Mouse (Mus musculus): Measurements from ENCODE around the gene Etv6. TPM values are rescaled to one million over a fixed set of nuclear protein-coding genes. Genes with fewer than 3 reads are reported as not detected.
A peak's percentile ranks its signal among the peaks of the same experiment; 100 is the strongest.

Etv6 gene
- polyA plus RNA-seq, 1 experiment: 16.2 TPM

GRCm38 (mm10) chr6:134059552-134059891 is 24.0 kb downstream of the Etv6 start:
- WGBS: 67% methylated on average over 10 of the region's 10 CpGs
- peaks cover 15% of the 10 kb centered on the region; the same call in 1 of the 2 replicates for H3K4me1 ChIP-seq (ENCODE audit: control insufficient read depth, insufficient read depth, insufficient read length, low read length)
- H3K27ac ChIP-seq (ENCODE audit: insufficient read depth, low read depth, low read length): no peak overlapping the region
- no peaks in the 10 kb centered on the region for H3K27me3 ChIP-seq (ENCODE audit: control insufficient read depth, insufficient read depth, low read length)
- TF ChIP-seq CTCF (IDR thresholded peaks at IDR 0.05; ENCODE audit: extremely low read depth, insufficient read length, insufficient replicate concordance, low read depth, low read length) (no peak), POLR2A (IDR thresholded peaks at IDR 0.05; ENCODE audit: low read depth, low read length) (no peak)
- no peak overlapping the region for H3K4me3 ChIP-seq (ENCODE audit: low read depth, low read length)
- peaks cover 3% of the 10 kb centered on the region; the same call in 1 of the 2 replicates for H3K36me3 ChIP-seq (ENCODE audit: control insufficient read depth, insufficient read depth, low read length)

- no peak for TF ChIP-seq POLR2A (IDR thresholded peaks at IDR 0.05; ENCODE audit: low read depth, low read length)
- no peak for TF ChIP-seq CTCF (IDR thresholded peaks at IDR 0.05; ENCODE audit: extremely low read depth, insufficient read length, insufficient replicate concordance, low read depth, low read length)
- no peak overlapping the region for H3K27ac ChIP-seq (ENCODE audit: insufficient read depth, low read depth, low read length)
- 0 out of 2 replicates have a peak, but pooled peaks cover 2% of the 10 kb centered on the region for H3K36me3 ChIP-seq (ENCODE audit: control insufficient read depth, insufficient read depth, low read length)
- no peaks in the 10 kb centered on the region for H3K27me3 ChIP-seq (ENCODE audit: control insufficient read depth, insufficient read depth, low read length)
- WGBS: 68% methylated on average over 9 of the region's 9 CpGs
- H3K4me1 ChIP-seq (ENCODE audit: control insufficient read depth, insufficient read depth, insufficient read length, low read length): peaks cover 20% of the 10 kb centered on the region
- H3K4me3 ChIP-seq (ENCODE audit: low read depth, low read length): no peak overlapping the region
Observed at GRCm38 (mm10) chr6:134060036-134060435, 24.5 kb downstream of the Etv6 start.

GRCm38 (mm10) chr6:134060811-134061210 is 25.3 kb downstream of the Etv6 start:
- H3K36me3 ChIP-seq (ENCODE audit: control insufficient read depth, insufficient read depth, low read length): no peaks in the 10 kb centered on the region
- no peak overlapping the region for H3K4me3 ChIP-seq (ENCODE audit: low read depth, low read length)
- no peaks in the 10 kb centered on the region for H3K27me3 ChIP-seq (ENCODE audit: control insufficient read depth, insufficient read depth, low read length)
- 62% methylated on average over 12 of the region's 12 CpGs for WGBS
- TF ChIP-seq POLR2A (IDR thresholded peaks at IDR 0.05; ENCODE audit: low read depth, low read length) (no peak), CTCF (IDR thresholded peaks at IDR 0.05; ENCODE audit: extremely low read depth, insufficient read length, insufficient replicate concordance, low read depth, low read length) (no peak)
- H3K4me1 ChIP-seq (ENCODE audit: control insufficient read depth, insufficient read depth, insufficient read length, low read length): peaks cover 27% of the 10 kb centered on the region
- H3K27ac ChIP-seq (ENCODE audit: insufficient read depth, low read depth, low read length): no peak overlapping the region

- 23% methylated on average over 11 of the region's 11 CpGs for WGBS
Observed at GRCm38 (mm10) chr6:134065018-134065725, 29.7 kb downstream of the Etv6 start.

GRCm38 (mm10) chr6:134066112-134066511 is 30.6 kb downstream of the Etv6 start:
- H3K27ac ChIP-seq (ENCODE audit: insufficient read depth, low read depth, low read length): peak overlapping the region; percentile 79

More at GRCm38 (mm10) chr6:134065018-134065725, 29.7 kb downstream of the Etv6 start:
- Histone ChIP-seq H3K36me3 (ENCODE audit: control insufficient read depth, insufficient read depth, low read length) (no peaks in the 10 kb centered on the region), H3K27ac (ENCODE audit: insufficient read depth, low read depth, low read length) (peak overlapping the region; percentile 79), H3K4me3 (ENCODE audit: low read depth, low read length) (no peak overlapping the region), H3K27me3 (ENCODE audit: control insufficient read depth, insufficient read depth, low read length) (no peaks in the 10 kb centered on the region), H3K4me1 (ENCODE audit: control insufficient read depth, insufficient read depth, insufficient read length, low read length) (peaks cover 37% of the 10 kb centered on the region)
- TF ChIP-seq CTCF (IDR thresholded peaks at IDR 0.05; ENCODE audit: extremely low read depth, insufficient read length, insufficient replicate concordance, low read depth, low read length): no peak
- no peak for TF ChIP-seq POLR2A (IDR thresholded peaks at IDR 0.05; ENCODE audit: low read depth, low read length)

GRCm38 (mm10) chr6:134066996-134067395 is 31.5 kb downstream of the Etv6 start:
- no peaks in the 10 kb centered on the region for H3K36me3 ChIP-seq (ENCODE audit: control insufficient read depth, insufficient read depth, low read length)
- peaks cover 33% of the 10 kb centered on the region for H3K4me1 ChIP-seq (ENCODE audit: control insufficient read depth, insufficient read depth, insufficient read length, low read length)
- H3K27ac ChIP-seq (ENCODE audit: insufficient read depth, low read depth, low read length): peak overlapping the region; percentile 79; the same call in 1 of the 2 replicates
- H3K4me3 ChIP-seq (ENCODE audit: low read depth, low read length): no peak overlapping the region
- WGBS: 84% methylated on average over 4 of the region's 4 CpGs
- no peaks in the 10 kb centered on the region for H3K27me3 ChIP-seq (ENCODE audit: control insufficient read depth, insufficient read depth, low read length)
- TF ChIP-seq POLR2A (IDR thresholded peaks at IDR 0.05; ENCODE audit: low read depth, low read length) (no peak), CTCF (IDR thresholded peaks at IDR 0.05; ENCODE audit: extremely low read depth, insufficient read length, insufficient replicate concordance, low read depth, low read length) (no peak)

More at GRCm38 (mm10) chr6:134066112-134066511, 30.6 kb downstream of the Etv6 start:
- no peak overlapping the region for H3K4me3 ChIP-seq (ENCODE audit: low read depth, low read length)
- TF ChIP-seq POLR2A (IDR thresholded peaks at IDR 0.05; ENCODE audit: low read depth, low read length) (0 out of 2 replicates have a peak, but pooled peaks have one; percentile 27), CTCF (IDR thresholded peaks at IDR 0.05; ENCODE audit: extremely low read depth, insufficient read length, insufficient replicate concordance, low read depth, low read length) (no peak)
- H3K4me1 ChIP-seq (ENCODE audit: control insufficient read depth, insufficient read depth, insufficient read length, low read length): peaks cover 31% of the 10 kb centered on the region
- no peaks in the 10 kb centered on the region for H3K36me3 ChIP-seq (ENCODE audit: control insufficient read depth, insufficient read depth, low read length)
- WGBS: 22% methylated on average over 6 of the region's 6 CpGs
- no peaks in the 10 kb centered on the region for H3K27me3 ChIP-seq (ENCODE audit: control insufficient read depth, insufficient read depth, low read length)

GRCm38 (mm10) chr6:134067536-134067935 is 32.0 kb downstream of the Etv6 start:
- H3K36me3 ChIP-seq (ENCODE audit: control insufficient read depth, insufficient read depth, low read length): no peaks in the 10 kb centered on the region
- no peaks in the 10 kb centered on the region for H3K27me3 ChIP-seq (ENCODE audit: control insufficient read depth, insufficient read depth, low read length)
- peaks cover 34% of the 10 kb centered on the region for H3K4me1 ChIP-seq (ENCODE audit: control insufficient read depth, insufficient read depth, insufficient read length, low read length)
- WGBS: 88% methylated on average over 8 of the region's 8 CpGs
- no peak overlapping the region for H3K4me3 ChIP-seq (ENCODE audit: low read depth, low read length)
- H3K27ac ChIP-seq (ENCODE audit: insufficient read depth, low read depth, low read length): no peak overlapping the region
- TF ChIP-seq CTCF (IDR thresholded peaks at IDR 0.05; ENCODE audit: extremely low read depth, insufficient read length, insufficient replicate concordance, low read depth, low read length) (no peak), POLR2A (IDR thresholded peaks at IDR 0.05; ENCODE audit: low read depth, low read length) (no peak)
